Mouse (Mus musculus) CH12F3 (cell line): ENCODE results near the gene Hist1h4j.
"Not testable (repeated sequence)": the region's sequence is repeated elsewhere in the genome, so short reads cannot be mapped to it uniquely, and the experiment has no call there.

Experiments
- in situ Hi-C: fragments of 300-500 bp; cut with MboI; formaldehyde crosslinking; loops from 2 replicates; pipeline ENCODE4 v1.14.3; 2020; ENCODE audit warnings: low sequenced_read_pairs

Gene Hist1h4j

DNA sequence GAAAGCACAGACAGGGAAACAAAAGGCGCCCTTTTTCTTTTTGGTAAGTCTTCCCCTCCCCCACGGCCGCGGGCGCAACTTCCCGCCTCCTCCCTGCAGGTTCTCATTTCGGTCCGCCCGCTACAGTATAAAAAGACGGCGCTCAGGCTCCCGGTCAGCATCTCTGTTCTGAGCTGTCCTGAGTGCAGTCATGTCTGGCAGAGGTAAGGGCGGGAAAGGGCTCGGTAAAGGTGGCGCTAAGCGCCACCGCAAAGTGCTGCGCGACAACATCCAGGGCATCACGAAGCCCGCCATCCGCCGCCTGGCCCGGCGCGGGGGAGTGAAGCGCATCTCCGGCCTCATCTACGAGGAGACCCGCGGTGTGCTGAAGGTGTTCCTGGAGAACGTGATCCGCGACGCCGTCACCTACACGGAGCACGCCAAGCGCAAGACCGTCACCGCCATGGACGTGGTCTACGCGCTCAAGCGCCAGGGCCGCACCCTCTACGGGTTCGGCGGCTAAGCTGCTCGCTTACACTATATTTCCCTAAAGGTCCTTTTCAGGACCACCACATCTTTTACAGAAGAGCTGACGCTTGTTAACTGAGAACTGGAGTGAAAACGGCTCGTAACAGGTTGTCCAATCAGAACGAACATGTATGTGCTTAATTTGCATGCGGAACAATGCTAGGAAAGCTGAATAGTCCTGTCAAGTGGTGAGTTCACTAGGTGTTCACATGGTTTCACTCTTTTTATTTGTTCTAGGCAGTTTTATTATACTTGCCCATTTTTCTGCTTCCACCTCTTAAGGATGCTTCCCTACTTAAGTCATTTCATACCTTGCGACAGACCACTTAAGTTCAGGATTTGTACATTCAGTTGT, at the start of gene Hist1h4j:
Hist1h4j (plus strand) TSS at position 159 of the 862 bp plus-strand sequence.
- in situ Hi-C loops = not testable (repeated sequence)

DNA sequence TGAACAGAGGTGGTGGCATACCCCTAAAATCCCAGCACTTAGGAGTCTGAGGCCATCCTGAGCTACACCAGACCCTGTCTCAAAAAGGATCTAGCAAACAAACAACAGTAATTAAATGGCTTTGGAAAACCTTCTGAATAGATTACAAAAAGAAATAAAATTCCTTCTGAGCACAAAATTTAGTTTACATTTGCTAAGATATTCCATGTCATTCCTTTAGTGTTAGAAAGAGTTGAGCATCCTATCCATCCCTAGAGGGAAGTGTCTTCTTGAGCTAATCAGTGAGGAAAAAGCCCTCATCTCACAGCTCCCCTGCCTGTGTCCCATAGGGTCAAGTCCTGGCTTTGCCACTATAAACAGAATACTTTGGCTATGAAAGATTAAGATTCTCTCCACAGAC, 37.1 kb upstream of the Hist1h4j start, which contains the start of gene Olfr1359:
Olfr1359 (plus strand) TSS at position 301 of the 400 bp plus-strand sequence.
- in situ Hi-C loops = no loop called here

DNA sequence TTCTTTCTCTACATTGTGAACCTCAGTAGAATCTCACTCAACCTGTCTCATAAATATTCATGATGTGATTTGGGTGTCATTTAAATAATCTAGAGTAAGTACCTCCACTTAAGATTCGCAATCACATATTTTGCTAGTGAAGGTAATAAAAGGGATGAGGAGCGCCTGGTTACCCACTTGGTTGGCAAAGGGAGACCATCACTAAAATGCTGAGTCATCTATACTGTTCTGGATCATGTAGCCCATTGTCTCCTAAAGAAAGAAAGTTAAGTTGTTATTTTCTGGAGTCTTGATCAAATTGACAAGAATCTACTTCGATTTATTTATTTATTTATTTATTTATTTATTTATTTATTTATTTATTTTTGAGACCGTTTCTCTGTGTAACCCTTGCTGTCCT, 28.2 kb upstream of the Hist1h4j start:
- in situ Hi-C loops = no loop called here

DNA sequence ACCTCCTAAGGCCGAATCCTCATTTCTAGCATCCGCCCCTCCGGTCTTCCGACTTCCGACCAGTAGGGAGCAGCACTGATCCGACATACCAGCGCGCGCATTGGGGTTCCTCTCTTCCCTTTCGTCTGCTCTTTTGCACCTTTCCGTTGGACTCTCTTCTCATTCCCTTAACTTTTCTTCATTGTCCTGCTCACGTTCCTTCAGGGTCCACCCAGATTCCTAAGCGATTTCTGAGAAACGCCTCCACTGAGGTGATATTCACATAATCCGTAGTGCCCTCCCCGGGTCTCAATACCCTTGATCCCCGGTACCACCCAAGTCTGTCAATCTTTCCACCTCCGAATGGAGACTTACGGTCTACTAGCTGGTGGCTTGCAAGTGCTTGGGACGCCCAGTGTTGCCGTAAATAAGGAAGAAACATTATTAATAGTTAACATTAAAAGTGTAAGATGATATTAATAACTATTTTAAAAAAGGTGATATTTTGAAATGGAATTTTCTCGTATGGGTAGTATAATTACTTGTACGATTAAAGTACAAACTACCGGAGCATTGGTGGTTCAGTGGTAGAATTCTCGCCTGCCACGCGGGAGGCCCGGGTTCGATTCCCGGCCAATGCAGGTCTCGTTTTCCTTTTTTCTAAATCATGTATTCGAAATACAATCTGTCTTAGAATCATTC, 24.7 kb upstream of the Hist1h4j start:
- in situ Hi-C loops = loop anchor here (10.0 kb wide), 1 partner anchor 325 kb away; the partner anchor contains the start of genes Hist1h2ah and Hist1h2bk

DNA sequence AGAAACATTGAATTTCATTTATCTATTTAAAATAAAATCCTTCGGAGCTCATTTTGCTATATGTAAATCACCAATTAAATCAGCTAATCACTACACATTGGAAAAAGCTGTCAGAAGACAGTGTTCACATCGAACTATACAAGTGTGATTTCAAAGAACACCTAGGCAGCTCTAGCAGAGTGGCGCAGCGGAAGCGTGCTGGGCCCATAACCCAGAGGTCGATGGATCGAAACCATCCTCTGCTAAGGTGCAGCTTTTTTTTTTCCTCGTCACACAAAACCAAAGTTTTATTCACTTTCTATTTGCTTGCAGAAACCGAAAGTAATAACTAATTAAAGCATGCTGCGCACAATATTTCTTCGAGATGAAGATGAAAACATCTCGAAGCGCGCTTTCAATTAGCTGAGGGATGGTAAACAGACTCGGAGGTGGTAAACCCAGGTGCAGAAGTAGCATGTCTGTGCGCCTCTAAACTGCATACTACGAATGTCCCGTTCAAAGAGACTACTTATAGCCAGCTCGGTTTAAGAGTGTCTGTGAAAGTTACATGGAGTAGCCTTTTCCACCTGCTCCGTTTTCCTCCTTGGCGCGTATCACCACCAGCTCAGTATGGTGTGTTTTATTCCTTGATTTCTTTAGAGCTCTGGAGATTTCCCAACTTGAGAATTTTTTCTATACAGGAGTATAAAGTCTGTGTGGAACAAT, 23.9 kb upstream of the Hist1h4j start:
- in situ Hi-C loops = loop anchor here (10.0 kb wide), 1 partner anchor 324 kb away; the partner anchor contains the start of genes Hist1h2ah and Hist1h2bk

DNA sequence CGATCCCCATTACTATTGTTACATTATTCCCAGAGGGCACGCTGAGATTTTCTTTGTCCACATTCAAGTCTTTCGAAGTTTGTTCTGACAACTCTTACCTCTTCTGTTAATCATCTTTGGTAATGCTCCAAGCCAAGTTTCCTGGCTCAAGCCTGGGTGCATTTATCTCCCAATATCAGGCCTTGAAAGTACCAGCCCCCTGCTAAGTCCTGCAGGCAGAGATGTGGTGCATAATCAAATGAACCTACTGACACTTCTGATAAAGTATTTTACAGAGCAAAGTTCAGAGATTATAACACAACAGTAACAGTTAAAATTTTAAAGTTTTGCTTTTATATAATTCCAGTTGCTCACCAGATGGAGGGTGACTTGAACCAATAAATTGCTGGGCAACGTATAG, 23.2 kb upstream of the Hist1h4j start:
- in situ Hi-C loops = loop anchor here (10.0 kb wide), 1 partner anchor 323 kb away; the partner anchor contains the start of genes Hist1h2ah and Hist1h2bk

DNA sequence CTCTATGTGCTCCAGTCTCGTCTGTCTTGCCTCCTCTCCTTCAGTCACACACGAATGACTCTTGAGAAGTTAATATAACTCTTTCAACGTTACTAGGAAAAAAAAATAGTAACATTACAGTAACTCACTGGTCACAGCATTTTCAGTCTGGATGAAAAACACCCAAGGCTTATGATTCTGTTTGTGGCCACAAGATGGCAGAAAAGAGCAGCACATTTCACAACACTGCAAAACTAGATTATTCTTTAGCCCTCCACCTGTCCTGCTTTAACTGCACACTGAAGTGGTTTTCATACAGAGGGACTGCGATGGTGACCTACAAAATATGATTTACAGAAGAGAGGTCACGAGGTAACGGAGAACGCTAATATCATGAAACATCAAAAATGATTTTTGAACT, 20.1 kb upstream of the Hist1h4j start:
- in situ Hi-C loops = loop anchor here (10.0 kb wide), 1 partner anchor 320 kb away; the partner anchor contains the start of genes Hist1h2ah and Hist1h2bk

DNA sequence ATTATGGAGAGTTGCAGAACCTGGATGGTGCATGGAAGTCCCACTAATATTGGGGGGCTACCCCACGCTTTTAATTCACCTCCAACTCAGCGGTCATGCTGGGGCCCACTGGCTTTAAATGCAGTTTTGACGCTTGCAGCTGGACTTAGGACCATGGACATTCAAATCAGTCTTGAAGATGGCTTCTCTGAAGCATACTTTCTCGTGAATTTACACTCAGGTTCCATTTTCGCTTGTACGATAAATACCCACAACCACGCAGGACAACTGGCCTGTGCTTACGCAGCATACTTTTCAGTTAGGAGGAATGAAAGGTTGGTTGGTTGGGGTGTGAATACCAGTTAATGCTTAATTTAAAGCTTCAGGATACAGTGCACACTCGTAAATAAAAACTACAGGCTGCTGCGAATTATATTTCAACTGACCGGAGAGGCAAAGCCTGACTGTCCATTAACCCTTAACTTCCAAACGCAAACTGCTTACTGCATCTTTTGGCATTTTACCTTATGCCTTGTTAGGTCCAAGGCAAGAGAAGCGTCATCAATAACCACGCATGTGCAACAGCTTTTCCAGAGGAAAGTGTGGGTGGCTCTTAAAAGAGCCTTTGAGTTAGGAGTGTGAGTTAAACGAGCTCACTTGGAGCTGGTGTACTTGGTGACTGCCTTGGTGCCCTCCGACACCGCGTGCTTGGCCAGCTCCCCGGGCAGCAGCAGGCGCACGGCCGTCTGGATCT, 19.6 kb upstream of the Hist1h4j start:
- in situ Hi-C loops = loop anchor here (10.0 kb wide), 1 partner anchor 320 kb away; the partner anchor contains the start of genes Hist1h2ah and Hist1h2bk

DNA sequence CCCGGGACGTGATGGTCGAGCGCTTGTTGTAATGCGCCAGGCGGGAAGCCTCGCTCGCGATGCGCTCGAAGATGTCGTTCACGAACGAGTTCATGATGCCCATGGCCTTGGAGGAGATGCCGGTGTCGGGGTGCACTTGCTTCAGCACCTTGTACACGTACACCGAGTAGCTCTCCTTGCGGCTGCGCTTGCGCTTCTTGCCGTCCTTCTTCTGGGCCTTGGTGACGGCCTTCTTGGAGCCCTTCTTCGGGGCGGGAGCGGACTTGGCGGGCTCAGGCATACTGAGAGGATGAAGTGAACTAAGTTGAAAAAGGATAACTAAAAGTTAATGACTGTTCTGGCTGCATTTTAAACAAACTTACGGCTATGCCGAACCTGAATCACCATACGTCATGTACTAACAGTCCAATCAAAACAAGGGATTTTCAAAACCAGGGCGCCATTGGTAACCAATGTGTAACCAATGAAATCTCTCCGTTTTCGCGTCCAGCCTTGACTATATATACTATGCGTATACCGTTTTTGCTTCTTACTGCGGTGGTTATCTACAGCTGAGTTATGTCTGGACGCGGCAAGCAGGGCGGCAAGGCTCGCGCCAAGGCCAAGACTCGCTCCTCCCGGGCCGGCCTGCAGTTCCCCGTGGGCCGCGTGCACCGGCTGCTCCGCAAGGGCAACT, 18.9 kb upstream of the Hist1h4j start, which contains the start of the genes Hist1h2bl and Hist1h2ai:
Hist1h2bl (minus strand) TSS at position 280 of the 676 bp plus-strand sequence.
Hist1h2ai (plus strand) TSS at position 559 of the 676 bp plus-strand sequence.
- in situ Hi-C loops = loop anchor here (10.0 kb wide), 1 partner anchor 319 kb away; the partner anchor contains the start of genes Hist1h2ah and Hist1h2bk

DNA sequence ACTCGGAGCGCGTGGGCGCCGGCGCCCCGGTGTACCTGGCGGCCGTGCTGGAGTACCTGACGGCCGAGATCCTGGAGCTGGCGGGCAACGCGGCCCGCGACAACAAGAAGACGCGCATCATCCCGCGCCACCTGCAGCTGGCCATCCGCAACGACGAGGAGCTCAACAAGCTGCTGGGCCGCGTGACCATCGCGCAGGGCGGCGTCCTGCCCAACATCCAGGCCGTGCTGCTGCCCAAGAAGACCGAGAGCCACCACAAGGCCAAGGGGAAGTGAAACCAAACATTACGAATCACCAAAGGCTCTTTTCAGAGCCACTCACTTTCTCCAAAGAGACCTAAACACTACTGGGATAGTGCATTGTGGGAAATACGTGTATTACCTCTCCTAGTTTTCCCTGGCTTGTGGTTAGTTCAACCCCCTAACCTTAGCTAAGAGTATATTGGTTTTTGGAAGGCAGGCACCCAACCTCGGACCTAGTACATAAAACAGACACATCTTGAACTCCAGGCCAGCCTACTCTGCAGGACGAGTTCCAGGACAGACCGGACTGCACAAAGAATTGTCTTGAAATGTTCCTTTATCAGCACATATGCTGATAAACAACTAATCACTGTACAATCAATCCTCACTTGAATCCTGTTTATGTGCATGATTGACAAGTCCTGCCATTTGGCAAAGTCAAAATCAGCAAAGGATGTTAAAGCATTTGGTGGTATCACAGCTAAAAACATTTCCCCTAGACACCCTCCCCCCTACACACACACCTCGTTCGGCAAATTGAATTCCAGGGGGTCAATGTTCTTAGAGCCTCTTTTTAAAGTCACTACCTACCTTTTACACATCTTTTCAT, 18.1 kb upstream of the Hist1h4j start:
- in situ Hi-C loops = loop anchor here (10.0 kb wide), 1 partner anchor 318 kb away; the partner anchor contains the start of genes Hist1h2ah and Hist1h2bk

DNA sequence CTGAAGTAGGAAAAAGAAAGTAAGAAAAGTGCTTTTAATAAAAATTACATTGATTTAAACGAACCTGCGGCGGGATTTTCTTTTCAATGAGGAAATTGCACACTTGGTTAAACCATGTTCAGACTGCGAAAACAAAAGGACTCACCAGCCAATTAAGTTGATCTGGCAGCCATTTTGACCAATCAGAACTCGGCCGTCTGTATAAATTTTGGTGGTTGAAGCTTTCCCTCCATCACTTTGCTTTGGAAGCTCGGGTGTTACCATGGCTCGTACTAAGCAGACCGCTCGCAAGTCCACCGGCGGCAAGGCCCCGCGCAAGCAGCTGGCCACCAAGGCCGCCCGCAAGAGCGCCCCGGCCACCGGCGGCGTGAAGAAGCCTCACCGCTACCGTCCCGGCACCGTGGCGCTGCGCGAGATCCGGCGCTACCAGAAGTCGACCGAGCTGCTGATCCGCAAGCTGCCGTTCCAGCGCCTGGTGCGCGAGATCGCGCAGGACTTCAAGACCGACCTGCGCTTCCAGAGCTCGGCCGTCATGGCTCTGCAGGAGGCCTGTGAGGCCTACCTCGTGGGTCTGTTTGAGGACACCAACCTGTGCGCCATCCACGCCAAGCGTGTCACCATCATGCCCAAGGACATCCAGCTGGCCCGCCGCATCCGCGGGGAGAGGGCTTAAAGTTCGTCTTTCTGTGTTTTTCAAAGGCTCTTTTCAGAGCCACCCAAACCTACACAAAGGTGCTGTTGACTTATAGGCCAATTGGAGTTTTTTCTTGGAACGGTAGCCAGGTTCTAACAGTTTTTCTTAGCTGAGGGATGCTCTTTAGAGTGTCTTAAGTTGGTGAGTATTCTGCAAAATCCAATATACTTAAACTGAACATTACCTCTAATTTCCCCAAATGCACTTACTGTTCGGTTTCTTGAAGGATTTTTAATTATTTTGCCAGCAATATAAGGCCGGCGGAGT, 17.2 kb upstream of the Hist1h4j start, which contains the start of gene Hist1h3h:
Hist1h3h (plus strand) TSS at position 263 of the 961 bp plus-strand sequence.
- in situ Hi-C loops = loop anchor here (10.0 kb wide), 1 partner anchor 317 kb away; the partner anchor contains the start of genes Hist1h2ah and Hist1h2bk

DNA sequence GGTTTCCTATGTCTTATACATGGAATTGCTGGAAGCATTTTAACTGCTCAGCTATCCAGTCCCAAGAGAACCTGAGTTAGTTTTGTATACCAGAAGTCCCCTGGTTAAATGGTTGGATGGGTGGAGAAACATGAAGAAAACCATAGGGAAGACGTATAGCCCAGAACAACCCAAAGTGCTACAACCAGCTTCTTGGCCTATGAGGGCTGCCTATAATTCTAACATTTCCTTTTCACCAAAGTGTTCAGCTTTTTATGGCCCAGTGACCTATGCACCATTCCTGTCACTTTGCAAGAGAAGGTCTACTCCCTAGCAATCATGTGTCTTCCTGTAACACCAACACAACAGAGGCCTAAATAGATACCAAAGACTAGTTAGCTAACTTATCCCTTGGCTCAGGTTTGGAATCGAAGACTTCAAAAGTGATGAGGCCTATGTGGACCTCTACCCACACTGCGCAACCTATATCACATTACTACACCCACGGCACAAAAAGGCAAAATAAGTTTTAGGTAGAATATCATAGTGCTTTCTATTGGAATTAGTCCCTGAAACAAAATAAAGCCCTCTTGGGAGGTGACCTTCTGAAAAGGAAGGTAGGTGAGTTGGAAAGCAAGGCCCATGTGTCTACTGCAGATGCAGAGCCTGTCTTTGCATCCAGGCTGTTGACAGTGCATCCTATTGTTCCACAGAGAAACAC, 16.3 kb upstream of the Hist1h4j start:
- in situ Hi-C loops = loop anchor here (10.0 kb wide), 1 partner anchor 316 kb away; the partner anchor contains the start of genes Hist1h2ah and Hist1h2bk

DNA sequence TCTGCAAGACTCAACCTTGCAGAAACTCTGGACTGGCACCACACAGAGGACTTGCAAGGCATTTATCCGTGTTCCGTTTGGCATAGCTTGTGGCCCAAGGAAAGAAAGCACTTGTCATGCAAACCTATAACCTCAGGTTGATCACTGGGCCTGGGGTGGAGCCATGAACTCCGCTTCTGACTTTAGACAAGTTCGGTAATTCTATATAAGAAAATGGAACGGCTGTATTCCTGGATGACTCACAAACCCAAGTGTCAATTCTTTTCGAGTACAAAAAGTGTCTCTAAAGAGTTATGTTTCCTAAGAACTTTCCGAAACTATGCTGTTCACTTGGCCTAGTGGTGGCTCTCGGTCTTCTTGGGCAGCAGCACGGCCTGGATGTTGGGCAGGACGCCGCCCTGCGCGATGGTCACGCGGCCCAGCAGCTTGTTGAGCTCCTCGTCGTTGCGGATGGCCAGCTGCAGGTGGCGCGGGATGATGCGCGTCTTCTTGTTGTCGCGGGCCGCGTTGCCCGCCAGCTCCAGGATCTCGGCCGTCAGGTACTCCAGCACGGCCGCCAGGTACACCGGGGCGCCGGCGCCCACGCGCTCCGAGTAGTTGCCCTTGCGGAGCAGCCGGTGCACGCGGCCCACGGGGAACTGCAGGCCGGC, 13.6 kb upstream of the Hist1h4j start:
- in situ Hi-C loops = not testable (repeated sequence)

DNA sequence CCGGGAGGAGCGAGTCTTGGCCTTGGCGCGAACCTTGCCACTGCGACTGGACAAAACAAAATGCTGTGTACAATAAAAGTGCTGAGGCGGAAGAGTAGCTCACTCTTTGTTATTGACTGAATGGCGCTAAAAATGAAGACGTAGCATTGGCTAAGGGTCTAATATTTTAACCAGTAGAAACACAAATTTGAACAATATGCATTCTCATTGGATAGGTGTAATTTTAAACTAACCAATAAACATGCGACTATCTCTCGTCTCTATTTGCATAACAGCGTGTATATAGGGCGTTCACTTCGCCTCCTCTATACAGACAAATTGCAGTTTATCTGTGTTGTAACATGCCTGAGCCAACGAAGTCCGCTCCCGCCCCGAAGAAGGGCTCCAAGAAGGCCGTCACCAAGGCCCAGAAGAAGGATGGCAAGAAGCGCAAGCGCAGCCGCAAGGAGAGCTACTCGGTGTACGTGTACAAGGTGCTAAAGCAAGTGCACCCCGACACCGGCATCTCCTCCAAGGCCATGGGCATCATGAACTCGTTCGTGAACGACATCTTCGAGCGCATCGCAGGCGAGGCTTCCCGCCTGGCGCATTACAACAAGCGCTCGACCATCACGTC, 13.0 kb upstream of the Hist1h4j start, which contains the start of gene Hist1h2bm:
Hist1h2bm (plus strand) TSS at position 288 of the 616 bp plus-strand sequence.
- in situ Hi-C loops = not testable (repeated sequence)

DNA sequence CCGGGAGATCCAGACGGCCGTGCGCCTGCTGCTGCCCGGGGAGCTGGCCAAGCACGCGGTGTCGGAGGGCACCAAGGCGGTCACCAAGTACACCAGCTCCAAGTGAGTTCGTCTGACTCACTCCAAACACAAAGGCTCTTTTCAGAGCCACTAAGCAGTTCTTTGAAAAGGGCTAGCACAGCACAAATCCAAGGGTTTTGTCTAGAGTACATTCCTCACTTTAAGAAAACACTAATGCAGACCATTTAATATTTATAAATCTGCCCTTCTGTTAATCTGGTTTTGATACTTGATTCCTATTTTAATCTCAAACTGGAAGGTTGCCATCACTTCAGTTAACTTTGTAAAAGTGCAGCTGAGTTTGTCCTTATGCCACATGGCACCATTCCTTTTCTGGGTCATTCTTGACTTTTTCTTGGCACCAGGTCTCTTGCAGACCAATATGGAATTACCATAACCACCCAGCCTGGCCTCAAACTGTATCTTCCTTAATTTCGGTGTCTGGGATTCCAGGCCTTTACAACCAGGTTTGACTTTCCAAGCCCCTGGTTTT, 12.4 kb upstream of the Hist1h4j start:
- in situ Hi-C loops = no loop called here
